Comparison of ENCODE assay signal across 30 mouse cellular contexts in the genomic region with DNA sequence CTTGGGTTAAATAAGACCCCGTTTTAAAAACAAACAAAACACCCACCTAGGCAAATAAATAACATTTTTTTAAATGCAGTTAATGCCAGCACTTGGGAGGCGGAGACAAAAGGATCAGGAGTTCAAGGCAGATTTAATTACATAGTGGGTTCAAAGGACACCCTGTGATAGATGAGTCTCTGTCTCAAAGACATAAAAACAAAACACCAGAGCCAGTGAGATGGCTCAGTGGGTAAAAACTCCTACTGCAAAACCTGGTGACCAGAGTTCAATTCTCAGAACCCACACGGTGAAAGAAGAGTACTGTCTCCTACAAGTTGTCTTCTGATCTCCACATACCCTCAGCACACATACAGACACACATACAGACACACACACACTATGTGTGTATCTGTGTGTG. TPM values are rescaled to one million over a fixed set of nuclear protein-coding genes. Genes with fewer than 3 reads are reported as not detected.
"Had no signal": no experiment of that assay in that cellular context is flagged by ENCODE, and none has a peak within 500 bp of the region (broad histone marks: within the 10 kb centered on the region; RNA-seq: fewer than 3 reads in every experiment).

No protein-coding gene starts in this region.

- H3K27me3 ChIP-seq: hindbrain, embryonic 12.5 days; hindbrain, embryonic 13.5 days; hindbrain, embryonic 15.5 days; intestine, embryonic 15.5 days had no signal

- DNase-seq: heart, adult 2 months; heart, postnatal 10 days; heart, postnatal 14 days; heart, postnatal 36 days; heart, postnatal 4 days; kidney, postnatal 10 days; kidney, postnatal 14 days; kidney, postnatal 36 days; kidney, postnatal 4 days; layer of hippocampus, adult 9-11 months; layer of hippocampus, postnatal 36 days had no signal

- H3K27ac ChIP-seq: heart, adult 2 months; heart, embryonic 10.5 days; heart, embryonic 13.5 days; heart, embryonic 15.5 days; hindbrain, embryonic 10.5 days; hindbrain, embryonic 12.5 days; hindbrain, embryonic 13.5 days; hindbrain, embryonic 14.5 days; hindbrain, embryonic 15.5 days; hindbrain, postnatal 0 days; intestine, embryonic 15.5 days; kidney, embryonic 15.5 days; layer of hippocampus, adult 2 months; left cerebral cortex, adult 2 months had no signal

- H3K36me3 ChIP-seq: heart, embryonic 10.5 days; heart, embryonic 12.5 days; heart, embryonic 13.5 days; heart, embryonic 15.5 days; hindbrain, embryonic 10.5 days; hindbrain, embryonic 12.5 days; hindbrain, embryonic 13.5 days; hindbrain, embryonic 15.5 days; intestine, embryonic 15.5 days; kidney, embryonic 15.5 days had no signal

- H3K4me2 ChIP-seq: heart, embryonic 11.5 days; heart, embryonic 12.5 days; heart, embryonic 13.5 days; heart, embryonic 15.5 days; hindbrain, embryonic 12.5 days; hindbrain, embryonic 13.5 days; hindbrain, embryonic 14.5 days; hindbrain, embryonic 15.5 days; intestine, embryonic 15.5 days; kidney, embryonic 15.5 days had no signal

- H3K4me3 ChIP-seq: heart, adult 2 months; heart, embryonic 10.5 days; heart, embryonic 12.5 days; heart, embryonic 13.5 days; heart, embryonic 15.5 days; hindbrain, embryonic 10.5 days; hindbrain, embryonic 12.5 days; hindbrain, embryonic 13.5 days; hindbrain, embryonic 15.5 days; intestine, embryonic 15.5 days; kidney, embryonic 15.5 days; layer of hippocampus, adult 2 months; left cerebral cortex, adult 2 months had no signal

- H3K9me3 ChIP-seq: heart, embryonic 10.5 days; heart, embryonic 12.5 days; heart, embryonic 15.5 days; hindbrain, embryonic 12.5 days; hindbrain, embryonic 15.5 days; intestine, embryonic 15.5 days; kidney, embryonic 15.5 days had no signal

- ATAC-seq: hindbrain, embryonic 16.5 days; hindbrain, postnatal 0 days; inflammation-experienced regulatory T-cells, adult 6 months; intestine, embryonic 15.5 days; intestine, embryonic 16.5 days; intestine, postnatal 0 days had no signal

- H3K9ac ChIP-seq: heart, embryonic 12.5 days; heart, embryonic 13.5 days; heart, embryonic 15.5 days; hindbrain, embryonic 12.5 days; hindbrain, embryonic 13.5 days; hindbrain, embryonic 14.5 days; hindbrain, embryonic 15.5 days; intestine, embryonic 15.5 days; kidney, embryonic 15.5 days had no signal

RNA-seq across cellular contexts. Expression of gene Mycl, which starts 3.2 kb away (rescaled TPM):
- polyA plus RNA-seq: inflammation-experienced regulatory T-cells, adult 6 months had no signal
